Mouse (Mus musculus) CH12.LX (cell line): ENCODE data around the gene Fam83c. TPM values are rescaled to one million over a fixed set of nuclear protein-coding genes. Genes with fewer than 3 reads are reported as not detected.

Experiments
- DNase-seq: peaks from one replicate; pipeline ENCODE4 v3.0.0-alpha.2; 2013; ENCODE audit errors: extremely low read depth
- H3K27ac ChIP-seq: 2 replicates; pipeline ENCODE4 v1.5.1; 2012; ENCODE audit warnings: low read depth, mild to moderate bottlenecking, control low read depth, moderate library complexity; ENCODE audit not compliant: insufficient read depth
- H3K27me3 ChIP-seq: replicated peaks from 2 replicates; pipeline ENCODE3; 2012; ENCODE audit warnings: inconsistent platforms
- H3K36me3 ChIP-seq, 2 experiments: replicated peaks in 1 of 2; 2 replicates each; pipeline versions ENCODE3 to v1.6.1; 2012; ENCODE audit warnings: inconsistent platforms in 1 of 2, low read length in 1 of 2, mild to moderate bottlenecking in 1 of 2, mixed read lengths in 1 of 2, moderate library complexity in 1 of 2; ENCODE audit not compliant: control insufficient read depth in 1 of 2, insufficient read depth in 1 of 2
- H3K4me1 ChIP-seq, 2 experiments: 2 replicates each; pipeline ENCODE4 v1.6.1; 2012; ENCODE audit warnings: inconsistent platforms in 1 of 2, moderate library complexity in 1 of 2; ENCODE audit not compliant: insufficient read depth in 2 of 2, control insufficient read depth in 1 of 2
- H3K4me2 ChIP-seq: 2 replicates; pipeline ENCODE4 v1.6.1; 2012; ENCODE audit warnings: low read depth, mild to moderate bottlenecking, control low read depth; ENCODE audit not compliant: poor library complexity, insufficient read depth, severe bottlenecking
- H3K4me3 ChIP-seq, 3 experiments: fragments of 150-350 bp in 1 of 3; sonication (generic) in 1 of 3; replicated peaks in 1 of 3; 2 replicates each; pipeline versions ENCODE3 to v1.5.1; 2011 to 2012; ENCODE audit warnings: low read depth in 2 of 3, low read length in 2 of 3, mild to moderate bottlenecking in 2 of 3, moderate library complexity in 2 of 3, control low read depth in 1 of 3, improper control_type of control experiment in 1 of 3, inconsistent platforms in 1 of 3, mixed read lengths in 1 of 3; ENCODE audit not compliant: poor library complexity in 1 of 3
- H3K79me2 ChIP-seq: replicated peaks from 2 replicates; pipeline ENCODE4 v1.6.1; 2012; ENCODE audit warnings: mild to moderate bottlenecking, moderate library complexity; ENCODE audit not compliant: control insufficient read depth, poor library complexity, insufficient read depth, severe bottlenecking; ENCODE audit errors: extremely low read depth
- H3K9ac ChIP-seq: 2 replicates; pipeline ENCODE4 v1.6.1; 2012; ENCODE audit warnings: low read depth, mild to moderate bottlenecking, control low read depth, moderate library complexity; ENCODE audit not compliant: insufficient read depth
- H3K9me3 ChIP-seq: replicated peaks from 2 replicates; pipeline ENCODE3; 2012; ENCODE audit warnings: low read length, inconsistent platforms, mixed read lengths
- BHLHE40 ChIP-seq: IDR thresholded peaks from 2 replicates; pipeline ENCODE4 v1.6.1; 2011; ENCODE audit warnings: mild to moderate bottlenecking, low read depth, low read length, improper control_type of control experiment
- CHD1 ChIP-seq: IDR thresholded peaks from 2 replicates; pipeline ENCODE4 v1.6.1; 2012; ENCODE audit warnings: low read depth, low read length, improper control_type of control experiment, inconsistent platforms
- CHD2 ChIP-seq: IDR thresholded peaks from 2 replicates; pipeline ENCODE4 v1.6.1; 2011; ENCODE audit warnings: low read length, improper control_type of control experiment
- CTCF ChIP-seq, 2 experiments: IDR thresholded peaks in 1 of 2; conservative IDR thresholded peaks in 1 of 2; 2 replicates each; pipeline ENCODE4 v1.5.1; 2011 to 2012; ENCODE audit warnings: low read depth in 2 of 2, low read length in 2 of 2, improper control_type of control experiment in 1 of 2, inconsistent platforms in 1 of 2, mild to moderate bottlenecking in 1 of 2, moderate library complexity in 1 of 2
- ELF1 ChIP-seq: IDR thresholded peaks from 2 replicates; pipeline ENCODE4 v1.6.1; 2014; ENCODE audit warnings: low read depth, mild to moderate bottlenecking, inconsistent platforms, low read length, improper control_type of control experiment
- EP300 ChIP-seq: IDR thresholded peaks from 2 replicates; pipeline ENCODE4 v1.6.1; 2011; ENCODE audit warnings: low read length, improper control_type of control experiment
- GABPA ChIP-seq: IDR thresholded peaks from 2 replicates; pipeline ENCODE4 v1.6.1; 2012; ENCODE audit warnings: low read depth, low read length, improper control_type of control experiment, inconsistent platforms; ENCODE audit not compliant: insufficient replicate concordance
- IRF4 ChIP-seq: IDR thresholded peaks from 2 replicates; pipeline ENCODE4 v1.6.1; 2014; ENCODE audit warnings: low read depth, mild to moderate bottlenecking, inconsistent platforms, low read length, improper control_type of control experiment
- JUN ChIP-seq: IDR thresholded peaks from 2 replicates; pipeline ENCODE4 v1.6.1; 2011; ENCODE audit warnings: low read depth, mild to moderate bottlenecking, low read length, improper control_type of control experiment, moderate library complexity; ENCODE audit not compliant: insufficient read depth
- JUND ChIP-seq: conservative IDR thresholded peaks from 2 replicates; pipeline ENCODE4 v1.6.1; 2011; ENCODE audit warnings: low read depth, low read length, improper control_type of control experiment
- MAFK ChIP-seq: IDR thresholded peaks from 2 replicates; pipeline ENCODE4 v1.6.1; 2011; ENCODE audit warnings: low read length, improper control_type of control experiment; ENCODE audit not compliant: insufficient replicate concordance
- MAX ChIP-seq: IDR thresholded peaks from 2 replicates; pipeline ENCODE4 v1.6.1; 2011; ENCODE audit warnings: low read length, improper control_type of control experiment
- MEF2A ChIP-seq: IDR thresholded peaks from 2 replicates; pipeline ENCODE4 v1.6.1; 2014; ENCODE audit warnings: low read depth, mild to moderate bottlenecking, inconsistent platforms, low read length, improper control_type of control experiment, borderline replicate concordance
- MXI1 ChIP-seq: IDR thresholded peaks from 2 replicates; pipeline ENCODE4 v1.6.1; 2011; ENCODE audit warnings: mild to moderate bottlenecking, low read depth, low read length, improper control_type of control experiment
- POLR2A ChIP-seq: IDR thresholded peaks from 2 replicates; pipeline ENCODE4 v1.6.1; 2011; ENCODE audit warnings: low read depth, mild to moderate bottlenecking, improper control_type of control experiment, low read length
- POLR2AphosphoS2 ChIP-seq: IDR thresholded peaks from 2 replicates; pipeline ENCODE4 v1.6.1; 2011; ENCODE audit warnings: low read depth, low read length, improper control_type of control experiment
- RAD21 ChIP-seq: IDR thresholded peaks from 2 replicates; pipeline ENCODE4 v1.6.1; 2011; ENCODE audit warnings: low read depth, mild to moderate bottlenecking, low read length, improper control_type of control experiment, moderate library complexity
- SIN3A ChIP-seq: IDR thresholded peaks from 2 replicates; pipeline ENCODE4 v1.6.1; 2012; ENCODE audit warnings: low read length, improper control_type of control experiment, inconsistent platforms
- SMC3 ChIP-seq: IDR thresholded peaks from 2 replicates; pipeline ENCODE4 v1.6.1; 2011; ENCODE audit warnings: low read depth, low read length, improper control_type of control experiment
- TBP ChIP-seq: conservative IDR thresholded peaks from 2 replicates; pipeline ENCODE4 v1.6.1; 2011; ENCODE audit warnings: low read depth, low read length, improper control_type of control experiment
- TCF12 ChIP-seq: IDR thresholded peaks from 2 replicates; pipeline ENCODE4 v1.6.1; 2014; ENCODE audit warnings: low read depth, mild to moderate bottlenecking, inconsistent platforms, low read length, improper control_type of control experiment
- UBTF ChIP-seq: IDR thresholded peaks from 2 replicates; pipeline ENCODE4 v1.6.1; 2012; ENCODE audit warnings: low read depth, mild to moderate bottlenecking, inconsistent platforms, low read length, improper control_type of control experiment, moderate library complexity
- USF1 ChIP-seq: IDR thresholded peaks from 2 replicates; pipeline ENCODE4 v1.6.1; 2014; ENCODE audit warnings: low read depth, mild to moderate bottlenecking, inconsistent platforms, low read length, improper control_type of control experiment
- USF2 ChIP-seq: conservative IDR thresholded peaks from 2 replicates; pipeline ENCODE4 v1.6.1; 2011; ENCODE audit warnings: low read depth, low read length, improper control_type of control experiment
- ZC3H11A ChIP-seq: IDR thresholded peaks from 2 replicates; pipeline ENCODE4 v1.6.1; 2012; ENCODE audit warnings: low read depth, mild to moderate bottlenecking, inconsistent platforms, low read length, improper control_type of control experiment
- ZKSCAN1 ChIP-seq: IDR thresholded peaks from 2 replicates; pipeline ENCODE4 v1.6.1; 2012; ENCODE audit warnings: low read depth, inconsistent platforms, low read length, improper control_type of control experiment, borderline replicate concordance
- ZMIZ1 ChIP-seq: IDR thresholded peaks from 2 replicates; pipeline ENCODE4 v1.6.1; 2012; ENCODE audit warnings: low read depth, mild to moderate bottlenecking, inconsistent platforms, low read length, improper control_type of control experiment
- ZNF384 ChIP-seq: IDR thresholded peaks from 2 replicates; pipeline ENCODE4 v1.6.1; 2012; ENCODE audit warnings: low read depth, low read length, improper control_type of control experiment, inconsistent platforms
- dilution Hi-C: fragments of 300-500 bp; cut with MboI; formaldehyde crosslinking; loops from 2 replicates; pipeline ENCODE4 v1.14.3; 2020; ENCODE audit warnings: low sequenced_read_pairs; ENCODE audit not compliant: extremely low pct_unique_long_range_greater_than_20kb, extremely low pct_ligation_motif_present
- in situ Hi-C: fragments of 300-500 bp; cut with MboI; formaldehyde crosslinking; loops from 3 replicates; pipeline ENCODE4 v1.14.3; 2019; ENCODE audit warnings: low sequenced_read_pairs, low pct_ligation_motif_present, low pct_unique_long_range_greater_than_20kb, mixed read lengths
- polyA plus RNA-seq: library from polyadenylated mRNA; unstranded; fragments of >175 nt; gene quantifications from 2 replicates; pipeline ENCODE4 v1.2.1, GENCODE M21; 2012; ENCODE audit warnings: low read depth; ENCODE audit not compliant: insufficient read length
- total RNA-seq, 2 experiments: library from RNA; depleted of rRNA; stranded (reverse); fragments of 300-350 nt in 1 of 2; fragments of >200 nt in 1 of 2; gene quantifications; 2 replicates each; pipeline ENCODE4 v1.2.3; 2012 to 2014

The Fam83c gene
- total and polyA plus RNA-seq, 3 experiments: 0.04 to 0.09 TPM; not detected in 1

DNA sequence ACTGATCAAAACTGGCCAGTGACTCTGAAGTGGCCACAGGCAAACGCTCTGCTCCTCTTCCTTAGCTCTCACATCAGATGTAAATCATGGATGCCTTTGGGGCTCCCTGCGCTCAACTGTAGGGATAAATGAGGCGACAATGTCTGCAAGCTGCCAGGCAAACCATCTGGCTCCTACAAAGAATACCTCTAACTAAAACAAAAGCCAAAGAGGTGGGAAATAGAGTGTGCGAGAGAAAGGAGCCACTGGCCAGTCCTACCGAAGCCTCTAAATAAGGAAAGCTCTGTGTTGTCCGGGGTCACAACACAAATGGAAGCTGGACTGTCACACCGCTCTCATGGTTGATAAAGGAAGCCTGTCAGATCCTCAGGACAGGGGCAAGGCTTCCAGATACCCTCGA is 37.8 kb upstream of the Fam83c start:
- Histone ChIP-seq H3K27ac (no peak overlapping the region), H3K27me3 (no peaks in the 10 kb centered on the region), H3K79me2 (no peaks in the 10 kb centered on the region), H3K4me2 (no peak overlapping the region), H3K4me3 (no peak overlapping the region), H3K36me3 (peaks cover 27 to 93% of the 10 kb centered on the region in 2 experiments), H3K9ac (no peak overlapping the region)
- in situ Hi-C loops: no loop called here
- dilution Hi-C loops: no loop called here
- TF ChIP-seq CHD2: no peak
- no peak for TF ChIP-seq RAD21
- TF ChIP-seq ZC3H11A: no peak
- TF ChIP-seq USF1: no peak
- no peak for TF ChIP-seq CHD1
- no peak for TF ChIP-seq MEF2A
- TF ChIP-seq TBP: no peak
- no peak for TF ChIP-seq POLR2A
- no peak for TF ChIP-seq ZKSCAN1
- TF ChIP-seq POLR2AphosphoS2: no peak
- TF ChIP-seq UBTF: no peak
- no peak for TF ChIP-seq IRF4
- no peak for TF ChIP-seq JUND
- TF ChIP-seq JUN: no peak
- TF ChIP-seq ZMIZ1: no peak
- no peak for TF ChIP-seq ZNF384
- no peak for TF ChIP-seq SIN3A
- TF ChIP-seq MAX: no peak
- no peak for TF ChIP-seq MAFK
- no peak for TF ChIP-seq EP300
- TF ChIP-seq, all 38 proteins: peak for 0
- DNase-seq: no peak
- H3K9me3 ChIP-seq: no peaks in the 10 kb centered on the region
- H3K4me1 ChIP-seq: peaks cover 0 to 37% of the 10 kb centered on the region in 2 experiments; a peak in 2 of 4 replicates

DNA sequence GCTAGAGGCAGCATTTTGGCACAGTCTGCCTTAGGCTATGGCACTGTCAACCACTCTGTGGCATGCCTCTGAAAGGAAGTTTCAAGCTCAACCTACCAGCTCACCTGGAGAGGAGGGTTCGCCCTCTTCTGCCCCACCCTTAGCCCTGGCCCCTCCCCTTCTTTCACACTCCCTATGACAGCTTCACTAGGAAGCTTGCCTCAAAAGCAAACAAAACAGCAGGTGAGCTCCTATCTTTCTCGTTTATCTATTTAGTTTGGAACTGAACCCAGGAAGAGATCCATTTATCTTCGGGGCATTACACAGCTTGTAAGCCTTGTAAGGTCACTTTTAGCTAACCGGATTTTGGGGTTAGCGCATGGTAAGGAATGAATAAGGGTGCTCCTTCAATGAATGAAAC is 35.1 kb upstream of the Fam83c start:
- Histone ChIP-seq H3K36me3 (peaks cover 12 to 88% of the 10 kb centered on the region in 2 experiments), H3K9me3 (no peaks in the 10 kb centered on the region), H3K4me3 (no peak overlapping the region), H3K79me2 (no peaks in the 10 kb centered on the region; the same call in 1 of the 2 replicates), H3K4me1 (peaks cover 0 to 45% of the 10 kb centered on the region in 2 experiments; a peak in 2 of 4 replicates), H3K27me3 (no peaks in the 10 kb centered on the region), H3K27ac (no peak overlapping the region), H3K4me2 (no peak overlapping the region), H3K9ac (no peak overlapping the region)
- in situ Hi-C loops (no loop called here), dilution Hi-C loops (no loop called here)
- no peak for TF ChIP-seq CHD1
- TF ChIP-seq BHLHE40: no peak
- no peak for TF ChIP-seq MEF2A
- no peak for TF ChIP-seq ELF1
- TF ChIP-seq USF2: no peak
- no peak for TF ChIP-seq TCF12
- TF ChIP-seq SIN3A: no peak
- no peak for TF ChIP-seq IRF4
- TF ChIP-seq GABPA: no peak
- no peak for TF ChIP-seq JUND
- TF ChIP-seq SMC3: no peak
- TF ChIP-seq ZC3H11A: no peak
- TF ChIP-seq MAX: no peak
- TF ChIP-seq USF1: no peak
- no peak for TF ChIP-seq MXI1
- TF ChIP-seq TBP: no peak
- no peak for TF ChIP-seq CTCF (conservative IDR thresholded peaks at IDR 0.05 in 1 of 2, IDR thresholded peaks at IDR 0.05 in 1 of 2; ENCODE audit: low read depth in 2 of 2, low read length in 2 of 2)
- DNase-seq: no peak
